In genomic region chr12:107713191-107713590, GRCm38 (mm10) we compare ENCODE assay signal across 13 mouse cellular contexts.
"Had no signal": no experiment of that assay in that cellular context is flagged by ENCODE, and none has a peak within 500 bp of the region (broad histone marks: within the 10 kb centered on the region; RNA-seq: fewer than 3 reads in every experiment).

No protein-coding gene starts in this region.

- ATAC-seq: liver, embryonic 12.5 days; midbrain, embryonic 16.5 days had no signal

- H3K9ac ChIP-seq: liver, embryonic 12.5 days; lung, embryonic 14.5 days had no signal

- H3K4me3 ChIP-seq: liver, embryonic 12.5 days; midbrain, embryonic 10.5 days had no signal

- H3K27me3 ChIP-seq: liver, embryonic 12.5 days had no signal

- H3K4me2 ChIP-seq: liver, embryonic 12.5 days; lung, embryonic 14.5 days had no signal

- DNase-seq: kidney, adult 9 months; kidney, postnatal 4 days; left cerebral cortex, postnatal 4 days; lung, embryonic 14.5 days; lung, postnatal 10 days; lung, postnatal 4 days; right cerebral cortex, adult 18-20 months; right cerebral cortex, postnatal 25 days; thymus, postnatal 14 days had no signal

- H3K36me3 ChIP-seq: liver, embryonic 12.5 days; midbrain, embryonic 10.5 days had no signal

- H3K4me1 ChIP-seq: liver, embryonic 12.5 days had no signal

- H3K9me3 ChIP-seq: midbrain, embryonic 10.5 days had no signal

- H3K27ac ChIP-seq: kidney, postnatal 0 days; liver, embryonic 12.5 days; midbrain, embryonic 10.5 days had no signal
